Comparison of ENCODE assay signal across 12 mouse cellular contexts in genomic region chr12:41314811-41315461, GRCm38 (mm10).
DNase-seq lines count a peak whose midpoint lies in the region; ATAC-seq lines count a peak whose summit lies in the region.
"Had no signal": no experiment of that assay in that cellular context is flagged by ENCODE, and none has a peak within 500 bp of the region (broad histone marks: within the 10 kb centered on the region; RNA-seq: fewer than 3 reads in every experiment).

No protein-coding gene starts in this region.

- H3K27me3 ChIP-seq in embryonic facial prominence, embryonic 11.5 days (ENCODE audit: control insufficient read depth, insufficient read depth, low read length), result no peaks in the 10 kb centered on the region
- H3K27me3 ChIP-seq in hindbrain, embryonic 15.5 days, result no peaks in the 10 kb centered on the region
- no peaks in the 10 kb centered on the region for H3K27me3 ChIP-seq in neural tube, embryonic 13.5 days
- H3K27me3 ChIP-seq: CH12.LX; heart, embryonic 12.5 days had no signal

- peak; percentile 87; the same call in 1 of the 2 replicates for ATAC-seq in embryonic facial prominence, embryonic 11.5 days (replicated peaks; ENCODE audit: insufficient number of reproducible peaks, low FRiP score, low TSS enrichment, low read depth)
- ATAC-seq in hindbrain, embryonic 15.5 days (ENCODE audit: low FRiP score, low read depth), result peak; percentile 72; the same call in 1 of the 2 replicates
- peak; percentile 90 for ATAC-seq in neural tube, embryonic 13.5 days (ENCODE audit: low read depth)
- no peak for ATAC-seq in inflammation-experienced regulatory T-cells, adult 6 months
- no peak for ATAC-seq in erythroid progenitor cell, adult 5-6 weeks (replicated peaks; ENCODE audit: low FRiP score, poor library complexity, severe bottlenecking)

- peak; percentile 6 for DNase-seq in kidney, postnatal 10 days
- no peak for DNase-seq in kidney, adult 11 months
- DNase-seq in embryonic facial prominence, embryonic 11.5 days (ENCODE audit: low spot score), result peak; percentile 58
- no peak for DNase-seq in thymus, postnatal 14 days
- DNase-seq: adrenal gland, postnatal 25 days; spleen, adult 18-20 months had no signal

- peak overlapping the region; percentile 11; the same call in 1 of the 2 replicates for H3K4me2 ChIP-seq in embryonic facial prominence, embryonic 11.5 days (ENCODE audit: low read depth, low read length)
- peak overlapping the region; percentile 38 for H3K4me2 ChIP-seq in hindbrain, embryonic 15.5 days
- H3K4me2 ChIP-seq in neural tube, embryonic 13.5 days, result peak overlapping the region; percentile 43
- H3K4me2 ChIP-seq: heart, embryonic 12.5 days had no signal

- H3K9ac ChIP-seq in embryonic facial prominence, embryonic 11.5 days (replicated peaks; ENCODE audit: low read length), result no peak overlapping the region
- no peak overlapping the region for H3K9ac ChIP-seq in hindbrain, embryonic 15.5 days
- H3K9ac ChIP-seq in neural tube, embryonic 13.5 days, result 0 out of 2 replicates have a peak overlapping the region, but pooled peaks have one; percentile 31
- H3K9ac ChIP-seq: heart, embryonic 12.5 days had no signal

- no peak overlapping the region for H3K27ac ChIP-seq in embryonic facial prominence, embryonic 11.5 days (replicated peaks; ENCODE audit: low read depth, low read length)
- H3K27ac ChIP-seq in hindbrain, embryonic 15.5 days (replicated peaks), result 0 out of 2 replicates have a peak overlapping the region, but pooled peaks have one; percentile 15
- peak overlapping the region; percentile 42 for H3K27ac ChIP-seq in neural tube, embryonic 13.5 days (replicated peaks)

- H3K9me3 ChIP-seq in embryonic facial prominence, embryonic 11.5 days (replicated peaks; ENCODE audit: control insufficient read depth, low read length), result no peaks in the 10 kb centered on the region
- H3K9me3 ChIP-seq in hindbrain, embryonic 15.5 days, result no peaks in the 10 kb centered on the region
- H3K9me3 ChIP-seq in neural tube, embryonic 13.5 days, result no peaks in the 10 kb centered on the region
- H3K9me3 ChIP-seq: heart, embryonic 12.5 days had no signal

- no peaks in the 10 kb centered on the region for H3K4me1 ChIP-seq in embryonic facial prominence, embryonic 11.5 days (ENCODE audit: control insufficient read depth, insufficient read depth, low read length)
- H3K4me1 ChIP-seq in hindbrain, embryonic 15.5 days (replicated peaks), result peaks cover 10% of the 10 kb centered on the region
- H3K4me1 ChIP-seq in neural tube, embryonic 13.5 days (replicated peaks), result peaks cover 17% of the 10 kb centered on the region
- H3K4me1 ChIP-seq: heart, embryonic 12.5 days had no signal

- H3K36me3 ChIP-seq in embryonic facial prominence, embryonic 11.5 days (replicated peaks; ENCODE audit: control insufficient read depth, insufficient read depth, low read depth, low read length), result no peaks in the 10 kb centered on the region
- H3K36me3 ChIP-seq in hindbrain, embryonic 15.5 days, result no peaks in the 10 kb centered on the region
- no peaks in the 10 kb centered on the region for H3K36me3 ChIP-seq in neural tube, embryonic 13.5 days
- H3K36me3 ChIP-seq: heart, embryonic 12.5 days had no signal

- WGBS in embryonic facial prominence, embryonic 11.5 days, result 9% methylated on average over 11 of the region's 11 CpGs
- WGBS in hindbrain, embryonic 15.5 days, result 9% methylated on average over 11 of the region's 11 CpGs
- WGBS in neural tube, embryonic 13.5 days, result 1% methylated on average over 11 of the region's 11 CpGs

- H3K4me3 ChIP-seq in embryonic facial prominence, embryonic 11.5 days (ENCODE audit: low read depth, low read length), result no peak overlapping the region
- no peak overlapping the region for H3K4me3 ChIP-seq in hindbrain, embryonic 15.5 days
- no peak overlapping the region for H3K4me3 ChIP-seq in neural tube, embryonic 13.5 days
- H3K4me3 ChIP-seq: heart, embryonic 12.5 days had no signal

Comparison
In these comparisons a context has a peak if more than half of its experiments do, and no peak if none do; other contexts are left out.
1. DNase-seq: peak in kidney, postnatal 10 days (single experiment) and embryonic facial prominence, embryonic 11.5 days (single experiment); none in kidney, adult 11 months (single experiment) and thymus, postnatal 14 days (single experiment).
2. ATAC-seq: peak in embryonic facial prominence, embryonic 11.5 days (single experiment), hindbrain, embryonic 15.5 days (single experiment) and neural tube, embryonic 13.5 days (single experiment); none in inflammation-experienced regulatory T-cells, adult 6 months (single experiment) and erythroid progenitor cell, adult 5-6 weeks (single experiment).
3. Peak in every context shown above with its lines, with median percentiles within 50 percentile points of each other: H3K4me2 ChIP-seq.